Mouse (Mus musculus): ENCODE measurements at regions not wholly inside any gene's neighbourhood (a gene's known extent, or its start where the extent isn't known, plus 50 kb on each side); places are given as distances from the start of the nearest gene placed in this dataset.

- Histone ChIP-seq H3K27ac (no peak overlapping the region), H3K27me3 (ENCODE audit: insufficient read depth, poor library complexity, severe bottlenecking) (peaks cover 13% of the 10 kb centered on the region; the same call in 1 of the 2 replicates), H3K36me3 (no peaks in the 10 kb centered on the region), H3K4me3 (no peak overlapping the region), H3K4me1 (no peaks in the 10 kb centered on the region), H3K9me3 (no peaks in the 10 kb centered on the region)
- DNase-seq (ENCODE audit: low spot score): no peak
- WGBS: 74% methylated on average over 8 of the region's 8 CpGs
These were observed 70.3 kb downstream of the Pctp start for GRCm38 (mm10) chr11:89932231-89932865.

DNA sequence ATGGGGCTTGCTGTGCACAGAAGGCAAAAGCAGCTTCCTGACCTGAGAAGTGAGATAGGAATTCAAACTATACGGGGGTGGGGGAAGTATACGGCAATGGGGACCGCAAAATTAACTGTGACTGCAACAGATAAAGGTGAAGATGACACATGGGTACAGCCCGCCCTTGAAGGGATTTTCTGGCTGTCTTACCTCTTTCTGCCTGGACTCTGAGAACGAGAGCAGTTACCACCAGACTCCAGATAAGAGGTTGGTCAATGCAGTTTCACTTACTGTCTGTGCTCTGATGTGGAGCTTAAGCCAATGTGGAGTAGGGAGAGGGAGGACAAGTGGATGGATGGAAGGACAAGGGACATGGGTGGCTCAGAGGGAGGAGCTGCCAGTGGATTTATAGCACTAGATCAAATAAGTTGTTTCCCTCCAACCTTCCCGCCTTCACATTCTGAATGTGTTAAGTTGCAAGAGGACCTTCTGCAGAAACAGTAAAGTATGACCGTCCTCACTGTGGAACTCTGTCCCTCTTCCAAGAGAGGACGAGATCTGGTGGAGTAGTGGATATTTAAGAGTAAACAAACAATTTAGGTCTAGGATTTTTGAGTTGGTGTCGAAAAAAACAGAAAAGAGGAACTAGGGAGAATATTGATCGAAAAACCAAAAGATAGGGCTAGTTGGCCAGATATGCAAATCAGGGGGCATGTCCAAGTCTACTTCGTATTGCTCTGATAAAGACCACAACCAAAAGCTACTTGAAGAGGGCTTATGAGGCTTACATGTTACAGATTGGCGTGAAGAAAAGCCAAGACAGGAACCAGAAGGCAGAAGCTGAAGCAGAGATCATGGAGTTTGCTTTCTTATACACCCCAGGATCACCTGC is 73.3 kb downstream of the Pctp start:
- Histone ChIP-seq H3K36me3 (no peaks in the 10 kb centered on the region), H3K27ac (no peak overlapping the region)
- WGBS: 78% methylated on average over 12 of the region's 12 CpGs

GRCm38 (mm10) chr11:89927483-89928156 is 75.1 kb downstream of the Pctp start:
- no peaks in the 10 kb centered on the region for H3K9me3 ChIP-seq
- H3K4me1 ChIP-seq: peaks cover 4% of the 10 kb centered on the region; the same call in 1 of the 2 replicates
- no peak for DNase-seq (ENCODE audit: low spot score)
- 77% methylated on average over 3 of the region's 3 CpGs for WGBS
- peaks cover 19% of the 10 kb centered on the region; the same call in 1 of the 2 replicates for H3K27me3 ChIP-seq (ENCODE audit: insufficient read depth, poor library complexity, severe bottlenecking)
- no peak overlapping the region for H3K4me3 ChIP-seq
- no peak overlapping the region for H3K27ac ChIP-seq
- H3K36me3 ChIP-seq: no peaks in the 10 kb centered on the region

More for the DNA sequence above, 73.3 kb downstream of the Pctp start:
- H3K9me3 ChIP-seq: no peaks in the 10 kb centered on the region
- H3K4me1 ChIP-seq: no peaks in the 10 kb centered on the region
- H3K27me3 ChIP-seq (ENCODE audit: insufficient read depth, poor library complexity, severe bottlenecking): peaks cover 19% of the 10 kb centered on the region; the same call in 1 of the 2 replicates
- DNase-seq (ENCODE audit: low spot score): no peak
- H3K4me3 ChIP-seq: no peak overlapping the region

DNA sequence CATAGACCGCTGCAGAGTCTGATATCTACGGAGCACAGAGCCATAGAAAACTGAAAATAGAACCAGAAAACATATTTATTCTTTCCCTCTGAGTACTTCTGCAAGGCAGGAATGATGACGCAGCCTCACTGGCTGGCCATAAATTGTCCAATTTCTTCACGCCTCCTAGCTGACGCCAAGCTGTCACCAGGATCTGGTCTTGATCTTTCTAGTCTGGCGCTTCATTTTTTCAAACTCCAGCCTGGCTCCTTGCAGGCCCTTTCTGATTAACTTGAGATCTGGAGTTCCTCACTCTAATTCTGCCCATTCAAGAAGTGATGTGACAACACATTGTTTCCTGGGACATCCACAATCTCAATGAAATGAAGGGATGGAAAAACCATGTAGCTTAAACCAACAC is 80.1 kb downstream of the Pctp start:
- WGBS: 29% methylated on average over 6 of the region's 6 CpGs
- Histone ChIP-seq H3K4me3 (no peak overlapping the region), H3K27ac (no peak overlapping the region), H3K9me3 (no peaks in the 10 kb centered on the region), H3K27me3 (ENCODE audit: insufficient read depth, poor library complexity, severe bottlenecking) (peaks cover 15% of the 10 kb centered on the region; the same call in 1 of the 2 replicates), H3K36me3 (no peaks in the 10 kb centered on the region), H3K4me1 (peaks cover 10% of the 10 kb centered on the region; the same call in 1 of the 2 replicates)
- no peak for DNase-seq (ENCODE audit: low spot score)

DNA sequence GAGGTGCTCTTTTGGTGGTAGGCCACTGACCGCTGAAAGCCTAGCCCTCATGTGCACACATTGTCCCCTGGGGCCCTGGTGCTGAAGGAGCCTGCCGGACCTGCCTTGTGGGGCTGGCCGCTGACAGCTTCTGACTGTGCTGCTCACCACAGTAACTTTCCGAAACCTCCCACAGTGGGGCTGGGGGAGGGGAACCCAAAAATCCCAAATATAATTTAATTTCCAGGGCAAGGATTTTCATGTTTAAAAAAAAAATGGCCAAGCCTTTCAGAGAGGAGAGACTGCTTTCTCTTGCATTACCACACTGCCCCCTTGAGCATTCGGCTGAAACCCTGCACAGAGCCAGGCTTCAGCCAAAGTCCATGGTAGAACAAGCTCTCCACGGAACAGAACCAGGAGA is 81.5 kb downstream of the Pctp start:
- 48% methylated on average over 6 of the region's 6 CpGs for WGBS
- DNase-seq (ENCODE audit: low spot score): no peak

DNA sequence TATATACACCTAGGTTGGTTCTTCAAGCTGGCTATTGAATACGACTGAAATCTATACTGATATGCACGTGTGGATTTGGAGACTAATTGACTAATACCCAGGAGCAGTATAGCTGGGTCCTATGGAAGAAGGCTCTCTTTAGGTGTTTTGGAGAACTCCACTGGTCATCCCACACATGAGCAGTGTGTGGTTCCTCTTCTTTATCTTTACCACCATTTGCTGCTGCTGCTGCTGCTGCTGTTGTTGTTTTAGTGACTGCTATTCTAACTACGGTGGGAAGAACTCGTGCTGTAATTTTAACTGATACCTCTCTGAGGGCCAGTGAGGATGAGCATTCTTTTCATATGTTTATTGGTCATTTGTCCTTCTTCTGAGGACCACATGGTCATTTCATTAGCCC is 86.9 kb downstream of the Pctp start:
- Histone ChIP-seq H3K36me3 (no peaks in the 10 kb centered on the region), H3K27ac (no peak overlapping the region), H3K4me1 (peaks cover 4% of the 10 kb centered on the region; the same call in 1 of the 2 replicates), H3K4me3 (no peak overlapping the region), H3K9me3 (no peaks in the 10 kb centered on the region), H3K27me3 (ENCODE audit: insufficient read depth, poor library complexity, severe bottlenecking) (peaks cover 9% of the 10 kb centered on the region; the same call in 1 of the 2 replicates)
- no peak for DNase-seq (ENCODE audit: low spot score)
- WGBS: 60% methylated on average over 4 of the region's 4 CpGs

More for the DNA sequence above, 81.5 kb downstream of the Pctp start:
- H3K9me3 ChIP-seq: no peaks in the 10 kb centered on the region
- H3K27me3 ChIP-seq (ENCODE audit: insufficient read depth, poor library complexity, severe bottlenecking): peaks cover 15% of the 10 kb centered on the region; the same call in 1 of the 2 replicates
- H3K36me3 ChIP-seq: no peaks in the 10 kb centered on the region
- peaks cover 10% of the 10 kb centered on the region; the same call in 1 of the 2 replicates for H3K4me1 ChIP-seq
- H3K4me3 ChIP-seq: no peak overlapping the region
- no peak overlapping the region for H3K27ac ChIP-seq

DNA sequence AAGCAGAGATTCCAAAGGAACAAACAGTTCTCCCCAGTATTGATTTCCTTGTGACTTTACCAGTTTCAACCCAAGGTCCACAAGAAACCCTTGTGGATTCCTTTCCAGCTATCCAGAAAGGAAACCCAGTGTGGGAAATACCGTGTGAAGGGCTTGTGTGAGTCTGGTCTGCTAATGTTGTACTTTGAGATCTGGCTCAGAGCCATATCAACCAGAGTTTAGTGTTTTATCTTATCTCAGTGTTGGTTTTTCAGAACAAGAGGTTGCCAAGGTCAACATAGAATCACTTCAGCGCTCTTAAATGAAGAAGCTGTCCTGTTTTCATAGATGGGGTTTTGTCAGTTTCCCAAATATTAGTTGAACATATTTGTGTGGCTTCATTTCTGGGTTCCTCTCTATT is 88.1 kb downstream of the Pctp start:
- H3K27me3 ChIP-seq (ENCODE audit: insufficient read depth, poor library complexity, severe bottlenecking): 0 out of 2 replicates have a peak, but pooled peaks cover 4% of the 10 kb centered on the region
- no peak for DNase-seq (ENCODE audit: low spot score)
- H3K27ac ChIP-seq: no peak overlapping the region
- WGBS: 16% methylated on average over 2 of the region's 2 CpGs
- H3K4me1 ChIP-seq: peaks cover 4% of the 10 kb centered on the region; the same call in 1 of the 2 replicates
- no peak overlapping the region for H3K4me3 ChIP-seq
- H3K36me3 ChIP-seq: no peaks in the 10 kb centered on the region
- no peaks in the 10 kb centered on the region for H3K9me3 ChIP-seq

DNA sequence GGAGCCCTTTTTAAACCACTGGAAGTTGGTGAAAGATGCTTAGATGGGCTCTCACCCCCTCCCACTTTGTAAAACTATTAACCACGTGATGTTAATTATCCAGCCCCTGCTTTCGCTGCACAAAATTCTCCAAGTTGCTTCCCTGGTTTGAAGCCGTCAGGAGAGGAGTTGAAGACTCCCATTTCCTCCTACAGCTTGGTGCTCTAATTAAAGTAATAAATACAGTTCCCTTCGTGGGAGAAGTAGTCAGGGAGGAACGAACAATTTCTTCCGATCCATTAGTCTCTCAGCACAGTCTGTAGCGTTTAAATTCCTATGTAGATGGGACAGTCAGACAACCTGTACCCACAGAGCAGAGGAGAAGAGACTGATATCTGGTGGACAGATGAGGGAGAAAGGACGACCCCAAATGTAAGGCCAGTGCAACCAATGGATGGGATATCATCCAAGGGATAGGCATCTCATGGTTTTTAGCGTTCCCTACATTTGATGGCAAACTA is 101.4 kb downstream of the Pctp start:
- H3K27ac ChIP-seq: no peak overlapping the region
- H3K4me3 ChIP-seq: no peak overlapping the region
- 80% methylated on average over 9 of the region's 9 CpGs for whole genome bisulfite sequencing
- no peak for DNase-seq (ENCODE audit: low spot score)
- H3K36me3 ChIP-seq: no peaks in the 10 kb centered on the region
- no peaks in the 10 kb centered on the region for H3K9me3 ChIP-seq
- no peaks in the 10 kb centered on the region for H3K27me3 ChIP-seq (ENCODE audit: insufficient read depth, poor library complexity, severe bottlenecking)
- H3K4me1 ChIP-seq: no peaks in the 10 kb centered on the region

- Histone ChIP-seq H3K27ac (no peak overlapping the region), H3K4me1 (no peaks in the 10 kb centered on the region), H3K27me3 (ENCODE audit: insufficient read depth, poor library complexity, severe bottlenecking) (no peaks in the 10 kb centered on the region), H3K4me3 (no peak overlapping the region), H3K36me3 (no peaks in the 10 kb centered on the region), H3K9me3 (no peaks in the 10 kb centered on the region)
- WGBS: 67% methylated on average over 4 of the region's 4 CpGs
- DNase-seq (ENCODE audit: low spot score): no peak
These were observed 104.2 kb downstream of the Pctp start for GRCm38 (mm10) chr11:89898516-89898915.

DNA sequence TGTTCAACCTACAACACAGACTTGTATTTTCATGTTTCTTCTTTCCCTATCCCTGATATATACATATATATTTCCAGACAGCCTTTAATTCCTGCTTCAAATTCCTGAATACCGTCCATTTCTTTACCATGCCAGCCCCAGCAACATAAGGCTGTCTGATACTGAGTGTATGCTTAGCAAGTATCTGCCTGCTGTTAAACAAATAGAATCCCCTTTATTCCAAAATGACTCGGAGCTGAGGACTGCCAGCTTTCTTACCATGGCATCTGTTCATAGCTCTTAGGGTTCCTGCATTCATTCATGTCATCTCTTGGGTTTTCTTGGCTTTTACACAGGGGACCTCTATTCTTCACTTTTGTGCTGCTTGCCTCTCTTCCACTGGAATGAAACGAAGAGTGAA is 105.8 kb downstream of the Pctp start:
- no peaks in the 10 kb centered on the region for H3K36me3 ChIP-seq
- WGBS: 75% methylated on average over 3 of the region's 3 CpGs

GRCm38 (mm10) chr11:89871587-89871986 is 94.1 kb upstream of the Ankfn1 start:
- Histone ChIP-seq H3K27me3 (ENCODE audit: insufficient read depth, poor library complexity, severe bottlenecking) (no peaks in the 10 kb centered on the region), H3K4me1 (no peaks in the 10 kb centered on the region), H3K9me3 (no peaks in the 10 kb centered on the region), H3K27ac (no peak overlapping the region), H3K4me3 (no peak overlapping the region), H3K36me3 (no peaks in the 10 kb centered on the region)
- 58% methylated on average over 2 of the region's 2 CpGs for WGBS
- no peak for DNase-seq (ENCODE audit: low spot score)

More for the DNA sequence above, 105.8 kb downstream of the Pctp start:
- Histone ChIP-seq H3K27me3 (ENCODE audit: insufficient read depth, poor library complexity, severe bottlenecking) (no peaks in the 10 kb centered on the region), H3K9me3 (no peaks in the 10 kb centered on the region), H3K4me3 (no peak overlapping the region), H3K4me1 (no peaks in the 10 kb centered on the region), H3K27ac (no peak overlapping the region)
- no peak for DNase-seq (ENCODE audit: low spot score)

DNA sequence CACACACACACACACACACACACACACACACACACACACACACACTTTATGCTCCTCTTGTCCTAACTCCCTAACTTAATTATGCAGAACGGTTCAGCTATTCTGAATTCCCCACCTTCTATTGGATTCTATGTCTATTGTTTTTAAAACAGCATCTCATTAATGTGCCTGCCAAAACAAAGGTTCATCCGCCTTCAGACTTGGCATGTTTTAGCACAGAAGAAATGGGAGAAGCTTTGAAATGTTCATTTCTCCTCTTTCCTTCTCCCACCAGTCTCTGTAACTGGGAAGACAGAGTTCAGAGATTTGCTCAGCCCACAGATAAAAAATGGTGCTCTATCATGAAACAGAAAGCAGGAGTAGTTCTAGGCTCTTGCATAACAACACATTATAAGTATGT is 90.1 kb upstream of the Ankfn1 start:
- 74% methylated on average over 2 of the region's 2 CpGs for WGBS
- DNase-seq (ENCODE audit: low spot score): no peak
- no peak overlapping the region for H3K27ac ChIP-seq
- no peaks in the 10 kb centered on the region for H3K36me3 ChIP-seq
- no peaks in the 10 kb centered on the region for H3K4me1 ChIP-seq
- no peaks in the 10 kb centered on the region for H3K9me3 ChIP-seq
- H3K4me3 ChIP-seq: no peak overlapping the region
- H3K27me3 ChIP-seq (ENCODE audit: insufficient read depth, poor library complexity, severe bottlenecking): no peaks in the 10 kb centered on the region

All from heart, embryonic 10.5 days (tissue).